Mouse (Mus musculus): ENCODE results near the gene Hdac7.

Hdac7 gene

DNA sequence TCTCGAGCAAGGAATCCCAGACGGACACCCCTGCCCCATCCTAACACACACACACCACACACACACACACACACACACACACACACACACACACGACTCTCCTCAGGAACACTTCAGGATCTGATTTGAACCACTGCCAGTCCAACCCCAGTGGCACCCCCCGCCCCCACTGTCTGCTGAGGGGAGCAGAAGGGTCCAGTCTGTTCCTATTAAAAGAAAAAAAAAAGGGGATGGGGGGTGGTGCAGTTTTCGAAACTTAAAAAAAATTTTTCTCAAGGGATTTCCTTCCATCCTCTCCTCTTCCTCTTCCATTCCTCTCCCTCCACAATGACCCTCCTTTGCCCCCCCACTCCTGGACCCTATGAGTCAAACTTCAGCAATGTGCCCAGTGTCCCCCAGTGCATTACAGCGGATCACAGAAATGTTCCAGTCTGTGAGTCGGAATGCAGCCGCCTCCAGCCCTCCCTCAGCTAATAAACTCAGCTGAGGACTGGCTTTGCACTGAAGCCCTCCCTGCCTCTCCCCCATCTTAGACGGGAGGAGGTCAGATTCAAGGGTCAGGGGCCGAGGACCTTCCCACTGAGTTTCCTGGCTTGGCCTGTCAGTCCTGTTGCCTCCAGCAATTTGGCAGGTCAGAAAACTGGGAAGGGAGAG, 12.2 kb downstream of the Hdac7 start:
- no peak for DNase-seq (ENCODE audit: low spot score)

DNA sequence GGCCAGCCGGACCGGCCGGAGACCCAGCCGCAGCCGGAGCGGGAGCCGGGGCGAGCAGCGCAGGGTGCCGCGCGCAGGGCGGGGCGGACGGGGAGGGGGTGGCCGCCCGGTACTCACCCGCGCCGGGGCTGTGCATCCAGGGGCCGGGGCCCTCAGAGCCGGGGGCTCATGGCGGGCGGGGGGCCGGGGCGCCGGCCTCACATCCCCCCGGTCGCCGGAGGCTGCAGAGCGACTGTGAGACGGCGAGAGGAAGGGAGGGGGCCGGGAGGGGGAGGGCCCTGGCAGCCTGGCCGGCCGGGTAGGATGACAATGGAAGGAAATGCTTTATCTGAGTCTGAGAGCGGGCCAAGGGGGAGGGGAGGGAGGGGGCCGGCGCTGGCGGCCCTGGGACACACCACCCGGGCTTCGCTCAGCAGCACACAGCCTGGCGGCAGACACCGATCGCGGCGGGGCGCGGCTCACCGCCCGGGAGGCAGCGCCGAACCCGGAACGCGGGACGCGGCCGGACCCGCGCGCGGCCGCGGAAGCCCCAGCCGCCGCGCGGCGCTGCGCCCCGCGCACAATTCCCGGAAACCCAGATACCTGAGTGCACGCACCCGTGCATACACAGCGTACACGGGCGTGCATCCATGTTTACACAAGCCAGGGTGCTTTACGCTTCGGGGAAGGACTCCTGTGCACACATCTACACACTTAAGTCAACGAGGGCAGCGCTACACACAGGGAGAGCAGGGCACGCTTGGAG, 12.9 kb downstream of the Hdac7 start:
- no peak for DNase-seq (ENCODE audit: low spot score)

DNA sequence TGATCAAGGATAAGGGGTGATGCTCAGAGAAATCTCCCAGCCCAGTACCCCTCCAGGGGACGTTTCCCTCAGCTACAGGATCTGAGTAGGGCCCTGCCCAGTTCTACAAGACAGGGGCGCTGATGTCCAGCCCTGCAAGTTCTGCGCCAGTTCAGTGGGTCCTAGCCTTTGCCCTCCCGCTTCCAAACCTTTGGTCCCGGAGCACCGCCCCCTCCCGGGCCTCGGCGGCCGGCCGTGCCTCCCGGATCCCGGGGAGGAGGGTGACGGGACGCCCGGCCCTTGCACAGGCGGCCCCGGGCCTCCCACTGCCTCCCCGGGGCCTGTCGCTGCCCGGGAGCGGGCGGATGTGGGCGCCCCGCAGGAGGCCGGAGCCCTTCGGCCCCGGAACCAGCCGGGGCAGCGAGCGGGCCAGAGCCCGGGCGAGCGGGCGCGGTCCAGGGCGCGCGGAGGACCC, 13.5 kb downstream of the Hdac7 start:
- DNase-seq (ENCODE audit: low spot score), result no peak

DNA sequence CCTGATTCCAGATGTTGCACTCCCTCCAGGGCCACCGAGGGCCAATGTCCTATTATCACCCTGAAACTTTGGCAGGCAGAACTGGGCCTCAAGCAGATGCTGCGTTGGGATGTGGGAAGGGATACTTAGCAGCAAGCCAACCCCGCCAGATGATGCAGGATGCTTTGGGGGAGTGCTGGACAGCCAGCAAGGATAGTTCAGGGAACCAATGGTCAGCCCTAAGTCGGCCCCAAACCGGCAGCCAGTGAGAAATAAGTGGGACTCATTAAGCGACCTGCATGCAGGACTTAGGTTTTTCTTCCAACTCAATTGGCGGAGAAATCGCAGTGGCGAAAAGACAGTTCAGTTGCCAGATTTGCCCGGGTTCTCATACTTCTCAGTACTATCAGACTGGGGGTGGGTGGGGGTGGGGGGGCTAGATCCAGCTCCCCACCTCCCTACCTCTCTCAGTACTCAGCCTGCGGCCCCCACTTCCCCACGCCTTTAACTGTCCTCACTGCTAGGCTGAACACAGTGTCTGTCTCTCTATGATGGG, 14.0 kb downstream of the Hdac7 start:
- no peak for DNase-seq (ENCODE audit: low spot score)

DNA sequence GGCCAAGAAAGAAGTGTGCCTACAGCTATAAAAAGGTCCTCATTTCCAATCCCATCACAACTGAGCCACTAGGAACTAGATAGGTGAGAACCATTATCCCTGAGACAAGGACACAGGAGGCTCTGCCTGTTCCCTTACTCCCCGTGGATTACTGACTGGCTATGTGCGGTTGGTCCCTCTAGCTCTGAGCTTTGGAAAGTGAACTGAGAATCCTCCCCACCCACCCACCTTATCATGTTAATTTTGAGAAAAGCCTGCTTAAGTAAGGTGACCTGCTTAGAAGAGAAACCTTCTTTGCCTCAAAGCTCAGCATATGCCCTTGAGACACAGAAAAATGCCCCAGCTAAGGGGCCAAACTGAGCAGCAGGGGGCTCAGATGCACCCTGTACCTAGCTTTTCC, 14.9 kb downstream of the Hdac7 start:
- no peak for DNase-seq (ENCODE audit: low spot score)

DNA sequence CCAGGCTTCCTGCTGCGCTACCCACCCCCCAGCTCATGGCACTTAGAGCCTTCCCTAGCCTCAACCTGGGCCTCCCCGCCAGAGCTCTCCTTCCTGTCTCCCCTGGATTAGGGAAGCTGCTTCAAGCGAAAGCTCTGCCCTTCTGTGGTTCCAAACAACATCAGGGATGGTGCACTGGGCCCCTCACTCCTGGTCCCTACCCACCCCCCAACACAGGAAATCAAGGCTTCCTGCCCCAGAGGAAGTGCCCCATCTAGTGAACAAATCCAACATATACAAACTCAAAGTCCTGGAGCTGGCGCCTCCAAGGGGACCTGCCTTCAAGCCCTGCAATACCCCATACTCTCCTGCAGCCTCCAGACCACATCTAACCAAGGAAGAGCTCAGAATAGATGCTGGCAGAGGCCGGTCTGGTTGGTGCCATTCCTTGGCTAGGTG, 15.4 kb downstream of the Hdac7 start:
- no peak for DNase-seq (ENCODE audit: low spot score)

DNA sequence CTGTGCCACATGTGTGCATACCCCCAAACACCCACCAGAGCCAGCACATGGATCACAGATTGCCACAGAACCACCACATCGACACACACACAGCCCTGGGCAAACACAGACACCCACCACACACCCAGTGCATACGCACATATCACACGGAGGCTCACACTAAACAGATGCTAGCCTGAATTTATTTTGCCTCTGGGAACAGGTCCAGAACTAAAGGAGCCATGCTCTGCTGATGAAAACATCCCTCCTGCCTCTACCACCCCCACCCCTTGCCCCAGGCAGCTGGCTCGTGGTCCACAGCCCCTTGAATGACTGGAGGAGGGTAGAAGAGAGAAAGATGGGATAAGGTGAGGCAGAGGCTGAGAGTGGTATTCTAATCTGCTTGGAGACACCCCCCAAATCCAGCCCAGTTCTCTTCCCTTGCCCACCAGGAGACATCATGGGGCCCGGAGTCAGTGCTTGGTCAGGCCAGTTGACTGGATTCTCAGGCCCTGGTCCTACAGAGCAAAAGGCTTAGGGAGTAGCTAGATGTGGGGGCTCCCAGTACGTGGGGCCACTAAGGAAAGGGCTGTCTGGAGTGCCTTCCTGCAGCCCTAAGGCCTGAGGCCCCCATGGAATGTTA, 16.0 kb downstream of the Hdac7 start:
- DNase-seq (ENCODE audit: low spot score), result peak; percentile 55

DNA sequence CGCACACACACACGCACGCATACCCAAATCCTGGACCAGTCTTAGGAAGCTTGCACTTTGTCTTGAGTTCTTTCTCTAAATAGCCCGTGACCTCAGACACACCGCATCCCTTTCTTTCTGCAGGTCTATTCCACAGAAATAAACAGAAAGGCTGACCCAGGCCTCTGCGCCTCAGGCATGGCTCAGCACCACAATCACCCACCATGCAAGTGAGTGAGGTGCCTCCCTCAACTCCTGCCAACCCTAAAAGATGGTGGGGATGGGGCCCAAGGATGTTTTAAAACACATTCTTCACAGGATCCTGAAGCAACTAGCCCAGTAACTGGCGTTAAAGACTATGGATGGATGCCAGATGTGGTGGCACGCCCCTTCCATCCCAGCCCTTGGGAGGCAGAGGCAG, 16.9 kb downstream of the Hdac7 start:
- DNase-seq (ENCODE audit: low spot score), result no peak

DNA sequence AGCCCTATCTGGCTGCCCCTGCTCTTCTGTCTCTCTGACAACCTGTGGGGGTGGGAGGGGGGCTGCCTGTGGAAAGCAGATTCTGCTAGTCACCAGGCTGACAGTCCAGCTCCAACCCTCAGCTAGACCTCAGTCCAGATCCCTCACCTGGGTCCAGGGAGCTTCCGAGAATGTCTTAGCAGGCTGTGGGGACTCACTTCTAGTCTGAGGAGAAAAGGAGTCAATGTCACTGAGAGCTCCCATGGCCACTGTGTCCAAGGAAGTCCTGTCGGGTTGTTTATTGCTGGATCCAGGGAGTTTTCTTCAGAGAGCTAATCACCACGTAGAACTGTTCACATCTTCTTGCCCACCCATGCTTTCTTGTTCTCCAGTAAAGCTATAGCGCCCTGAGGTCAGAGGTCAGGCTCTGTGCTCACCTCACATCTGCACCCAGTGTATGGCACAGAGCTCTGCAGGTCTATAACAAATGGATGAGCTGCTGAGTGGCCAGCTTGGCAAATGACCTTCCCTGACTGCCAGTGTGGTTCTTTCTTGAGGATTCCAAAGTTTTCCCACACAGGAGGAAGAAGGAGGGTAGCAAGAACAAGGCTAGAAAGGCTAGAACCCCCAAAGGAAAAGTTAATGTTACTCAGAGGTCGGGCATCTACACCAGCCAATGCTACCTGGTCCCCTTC, 17.6 kb downstream of the Hdac7 start:
- DNase-seq (ENCODE audit: low spot score), result no peak

DNA sequence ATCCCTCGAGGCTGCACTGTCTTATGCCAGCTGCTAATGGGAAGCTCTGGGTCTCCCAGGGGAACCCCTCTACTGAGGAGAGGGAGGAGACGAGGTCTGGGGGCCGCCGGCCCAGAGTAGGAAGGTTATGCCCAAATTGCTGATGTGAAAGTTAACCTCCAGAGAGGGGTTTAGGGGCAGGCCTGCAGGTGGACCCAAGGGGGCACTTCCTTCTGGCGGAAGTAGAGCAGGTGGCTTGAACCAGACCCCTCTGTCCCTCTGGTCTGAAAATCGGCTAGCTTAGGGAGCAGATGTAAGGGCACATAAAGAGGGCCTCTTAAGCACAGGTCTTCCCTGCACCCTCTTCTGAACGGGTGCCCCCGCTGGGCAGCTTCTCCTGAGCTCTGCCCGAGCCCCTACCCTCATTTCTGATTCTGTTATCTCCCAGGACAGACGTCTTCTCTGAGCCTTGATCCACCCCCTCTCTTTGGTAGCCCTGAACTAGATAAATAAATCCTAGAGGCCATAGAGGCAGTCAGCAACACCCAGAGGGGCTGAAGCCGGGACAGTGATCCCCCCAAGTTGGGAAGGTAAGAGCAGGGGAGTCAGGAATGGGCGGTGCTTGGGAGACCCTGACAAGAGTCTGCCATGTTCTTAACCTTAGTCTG, 18.2 kb downstream of the Hdac7 start:
- DNase-seq (ENCODE audit: low spot score), result no peak

DNA sequence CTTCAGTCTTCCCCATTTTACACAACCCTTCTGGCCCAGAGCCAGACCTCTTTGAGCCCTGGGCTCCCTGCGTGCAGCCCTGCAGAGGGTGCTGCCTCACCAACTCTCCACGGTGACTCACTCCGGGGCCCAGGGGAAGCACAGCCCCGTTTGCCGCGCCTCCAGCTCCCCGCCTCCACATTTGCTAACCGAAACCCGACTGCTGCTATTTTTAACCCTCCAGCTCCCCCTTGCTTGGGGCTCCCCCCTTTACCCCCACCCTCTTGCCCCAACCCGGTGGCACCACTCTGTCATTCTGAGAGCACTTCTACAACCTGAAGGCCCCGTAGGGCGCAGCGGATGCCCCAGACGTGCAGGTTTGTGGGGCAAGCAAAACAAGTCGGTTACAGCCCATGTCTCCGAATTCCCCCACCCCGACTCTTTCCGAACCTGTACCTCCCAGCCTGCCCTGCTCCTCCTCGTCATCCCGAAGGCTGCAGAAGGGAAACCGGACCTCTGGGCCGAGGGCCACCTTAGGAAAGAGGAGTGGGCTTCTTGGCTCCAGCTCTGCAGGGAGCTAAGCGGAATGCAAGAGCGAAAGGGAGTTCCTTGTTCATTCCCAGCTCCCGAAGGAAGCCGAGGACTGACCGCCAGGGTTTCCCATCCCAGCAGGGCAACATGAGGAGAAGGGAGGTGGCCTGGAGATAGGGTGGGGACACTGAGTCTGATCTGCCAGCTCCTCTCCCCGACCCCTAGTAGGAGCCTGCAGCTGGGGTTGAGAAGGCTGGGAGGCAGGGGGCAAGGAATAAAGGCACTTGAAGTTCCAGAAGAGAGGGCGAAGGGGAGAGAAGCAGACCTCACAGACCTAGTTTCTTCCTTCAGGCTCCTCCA, 19.0 kb downstream of the Hdac7 start:
- peak; percentile 77 for DNase-seq (ENCODE audit: low spot score)

DNA sequence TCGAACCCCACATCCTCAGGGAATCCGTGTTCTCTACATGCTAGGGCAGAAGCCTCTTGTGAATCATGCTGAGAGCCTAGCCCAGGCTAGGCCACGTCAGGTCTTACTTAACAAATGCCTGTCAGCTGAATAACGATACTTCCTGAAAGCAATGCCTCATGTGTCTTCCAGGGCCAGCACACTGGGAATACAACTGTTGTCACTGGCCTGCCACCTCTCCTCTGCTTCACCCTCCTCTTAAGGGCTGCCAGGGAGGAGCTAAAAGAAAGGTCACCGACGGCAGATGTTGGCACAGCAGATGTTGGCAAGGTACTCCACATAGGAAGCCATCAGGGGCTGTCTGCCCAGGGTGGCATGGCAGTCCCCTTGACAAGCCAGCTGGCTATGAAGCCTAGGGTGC, 20.3 kb downstream of the Hdac7 start:
- no peak for DNase-seq (ENCODE audit: low spot score)

DNA sequence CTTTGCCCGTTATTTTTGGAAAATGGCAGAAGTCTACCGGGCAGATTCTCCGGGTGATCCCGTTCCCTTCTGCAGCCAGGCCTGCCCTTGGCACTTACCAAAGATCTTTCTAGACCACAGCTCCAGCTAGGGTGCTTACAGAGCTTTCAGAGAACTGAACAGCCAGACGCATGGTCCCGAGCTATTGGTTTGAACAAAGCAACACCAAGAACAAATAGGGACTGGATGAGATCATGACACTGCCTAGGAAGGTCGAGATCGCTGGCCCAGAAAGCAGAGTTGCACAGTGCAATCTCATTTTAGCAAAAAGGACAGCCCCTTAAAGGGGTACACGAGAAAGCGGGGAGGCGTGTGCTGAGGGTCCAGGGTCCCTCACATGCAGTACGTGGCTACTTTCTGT, 20.8 kb downstream of the Hdac7 start:
- DNase-seq (ENCODE audit: low spot score), result no peak

DNA sequence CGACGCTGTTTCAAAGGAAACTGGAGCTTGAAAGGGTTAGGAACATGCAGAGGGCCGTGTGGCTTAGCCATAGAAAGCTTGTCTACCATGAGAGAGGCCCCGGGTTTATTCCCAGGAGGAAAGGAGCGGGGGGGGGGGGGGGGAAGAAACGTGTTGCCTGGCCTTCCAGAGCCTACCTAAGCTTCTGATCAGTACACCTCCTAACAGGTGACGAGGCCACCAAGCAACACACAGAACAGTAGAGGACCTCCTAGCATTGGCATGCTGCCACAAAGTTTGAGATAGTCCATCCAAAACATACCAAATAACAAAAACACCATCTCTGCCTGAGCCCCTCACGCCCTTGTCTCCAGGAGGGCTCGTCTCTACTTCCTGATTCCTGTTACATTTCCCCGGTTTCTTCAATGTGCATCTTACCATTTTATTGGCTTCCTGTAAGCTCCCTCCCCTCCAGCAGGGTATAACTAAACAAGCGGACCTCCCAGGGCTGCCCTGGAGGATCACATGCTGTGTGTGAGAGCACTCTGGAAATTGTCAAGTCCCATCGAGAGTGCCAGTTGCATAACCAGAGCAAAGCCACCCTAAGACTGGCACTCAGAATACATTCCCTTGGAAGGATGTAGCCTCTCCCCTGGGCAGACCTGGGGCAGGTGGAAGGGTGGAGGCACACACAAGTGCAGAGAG, 21.6 kb downstream of the Hdac7 start:
- no peak for DNase-seq (ENCODE audit: low spot score)

DNA sequence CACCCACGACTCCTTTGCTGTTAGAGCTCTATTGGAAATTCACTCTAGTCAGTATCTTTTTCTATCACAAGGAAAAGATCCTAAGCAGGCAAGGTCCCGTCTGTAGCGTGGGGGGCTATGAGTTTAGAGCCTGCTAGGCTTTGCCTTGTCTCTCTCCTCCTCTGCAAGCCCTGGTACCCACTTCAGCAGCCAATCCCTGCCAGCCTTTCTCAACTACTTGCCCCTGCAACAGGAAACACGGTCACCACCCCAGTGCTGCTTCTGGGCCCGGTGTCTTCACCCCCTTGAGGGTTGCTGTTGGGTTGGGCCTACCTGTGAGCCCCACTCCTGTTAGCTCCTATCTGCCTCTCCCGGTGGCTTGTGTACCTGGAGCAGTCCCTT, 22.3 kb downstream of the Hdac7 start:
- no peak for DNase-seq (ENCODE audit: low spot score)

DNA sequence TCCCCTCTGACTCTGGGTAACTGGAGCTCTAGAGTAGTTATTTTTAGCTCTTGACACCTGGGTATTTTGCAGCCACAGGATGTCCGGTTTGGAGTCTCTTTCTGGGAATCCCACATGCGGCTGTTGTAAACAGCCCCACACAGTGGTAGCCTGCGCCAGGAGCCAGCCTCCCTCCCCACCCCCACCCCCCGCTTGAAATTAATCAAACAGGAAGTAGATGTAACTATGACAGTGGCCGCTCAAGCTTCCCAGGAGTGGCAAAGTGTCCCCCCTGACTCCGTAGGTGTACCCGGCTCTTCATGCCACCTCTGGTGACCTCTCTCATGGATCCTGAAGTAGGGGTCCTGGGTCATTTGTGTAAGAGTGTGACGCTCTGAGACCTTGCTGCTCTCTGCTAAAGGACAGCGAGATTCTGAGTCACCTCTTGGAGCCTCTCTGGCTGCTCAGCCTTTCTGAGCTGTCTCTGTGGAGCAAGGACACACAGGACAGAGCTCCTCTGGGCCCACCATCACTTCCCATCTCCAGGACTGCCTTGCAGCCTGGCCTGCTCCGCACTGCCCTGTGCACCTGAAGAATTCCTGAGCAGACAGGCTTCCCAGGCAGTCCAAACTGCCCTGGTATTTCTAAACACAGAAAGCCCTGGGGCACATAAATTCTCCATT, 22.9 kb downstream of the Hdac7 start:
- DNase-seq (ENCODE audit: low spot score), result no peak

DNA sequence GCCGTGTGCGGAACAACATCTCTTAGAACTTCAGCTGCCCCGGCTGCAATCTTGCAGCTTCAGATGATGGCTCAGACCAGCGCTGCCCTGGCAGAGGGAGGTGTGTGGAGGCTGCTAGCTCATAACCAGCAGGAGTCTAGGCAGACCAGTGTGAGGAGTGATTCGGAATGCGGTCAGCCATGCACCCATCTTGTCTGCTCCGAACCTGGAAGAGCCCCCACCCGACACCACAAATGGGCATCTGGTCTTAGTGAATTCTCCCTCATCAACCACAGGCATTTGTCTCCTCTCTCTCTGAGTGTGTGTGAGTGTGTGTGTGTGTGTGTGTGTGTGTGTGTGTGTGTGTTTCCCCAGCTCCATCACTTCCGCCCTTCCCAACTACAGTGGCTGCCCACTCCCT, 24.4 kb downstream of the Hdac7 start:
- no peak for DNase-seq (ENCODE audit: low spot score)

DNA sequence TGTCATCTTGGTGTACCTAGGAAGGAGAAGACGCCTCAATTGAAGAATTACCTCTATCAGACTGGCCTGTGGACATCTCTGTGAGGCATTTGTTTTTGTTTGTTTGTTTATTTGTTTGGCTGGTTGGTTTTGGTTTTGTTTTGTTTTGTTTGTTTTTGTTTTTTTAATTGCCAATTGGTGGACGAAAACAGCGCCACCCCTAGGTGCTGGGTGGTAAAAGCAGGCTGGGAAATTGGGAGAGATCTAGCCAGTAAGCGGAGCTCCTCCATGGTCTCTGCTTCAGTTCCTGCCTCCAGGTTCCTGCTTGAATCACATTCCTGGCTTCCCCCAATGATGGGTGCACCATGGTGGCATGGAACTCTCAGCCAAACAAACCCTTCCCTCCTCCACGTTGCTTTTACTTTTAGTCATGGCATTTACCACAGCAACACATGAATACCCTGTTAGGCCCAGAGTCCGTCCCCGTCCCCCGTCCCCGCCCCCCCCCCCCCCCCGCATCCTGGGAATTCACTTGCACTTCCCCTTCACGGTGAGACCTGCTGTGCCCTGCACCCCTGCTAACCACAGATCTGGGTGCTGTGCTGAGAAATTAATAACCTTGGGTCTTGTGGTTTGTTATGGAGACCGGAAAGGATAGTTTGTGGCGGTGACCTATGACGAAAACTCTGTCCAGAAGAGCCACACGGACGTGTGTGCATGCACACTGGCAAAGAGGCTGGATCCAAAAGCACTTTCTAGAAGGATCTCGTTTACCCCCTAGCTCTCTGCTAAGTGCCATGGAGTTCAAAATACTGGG, 27.9 kb downstream of the Hdac7 start:
- DNase-seq (ENCODE audit: low spot score), result no peak

DNA sequence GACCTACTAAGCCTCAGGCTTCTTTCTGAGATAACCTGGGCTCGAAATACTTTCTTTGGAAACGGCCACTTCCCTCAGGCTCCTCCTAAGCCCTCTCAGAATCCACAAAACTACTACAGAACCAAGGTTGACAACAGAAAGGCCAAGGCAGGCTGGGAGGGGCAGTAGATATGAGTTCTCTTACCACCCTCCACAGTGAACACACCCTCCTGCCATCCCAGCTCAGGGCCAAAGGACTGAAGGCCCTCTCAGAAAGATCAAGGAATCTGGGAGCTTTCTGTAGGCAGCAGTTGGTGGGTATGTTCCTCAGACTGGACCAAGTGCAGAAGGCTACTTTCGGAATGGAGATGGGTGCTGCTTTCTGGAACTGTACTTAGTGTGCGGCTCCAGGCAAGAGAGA, 29.0 kb downstream of the Hdac7 start:
- no peak for DNase-seq (ENCODE audit: low spot score)
